Mouse (Mus musculus): ENCODE results near the gene Tcam1.

Tcam1 gene

DNA sequence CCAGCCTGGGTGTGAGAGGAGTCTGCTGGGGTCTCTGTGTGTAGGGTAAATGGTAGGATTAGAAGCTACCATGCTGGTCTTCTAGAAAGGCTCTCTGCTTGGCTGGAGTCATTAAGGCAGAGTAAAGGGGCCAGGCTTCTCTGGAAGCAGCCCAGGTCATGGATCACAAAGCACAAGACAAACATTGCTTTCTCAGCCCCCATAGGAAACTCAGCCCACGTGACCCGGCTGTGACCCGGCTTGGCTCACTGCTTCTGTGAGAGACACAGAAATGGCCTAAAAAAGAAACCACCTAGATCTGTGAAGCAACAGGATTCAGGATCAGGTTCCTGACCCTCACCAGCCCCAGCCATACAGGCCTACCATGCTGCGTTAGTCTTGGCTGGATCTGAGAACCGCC, 48.4 kb downstream of the Tcam1 start:
- DNase-seq, result peak; percentile 61

DNA sequence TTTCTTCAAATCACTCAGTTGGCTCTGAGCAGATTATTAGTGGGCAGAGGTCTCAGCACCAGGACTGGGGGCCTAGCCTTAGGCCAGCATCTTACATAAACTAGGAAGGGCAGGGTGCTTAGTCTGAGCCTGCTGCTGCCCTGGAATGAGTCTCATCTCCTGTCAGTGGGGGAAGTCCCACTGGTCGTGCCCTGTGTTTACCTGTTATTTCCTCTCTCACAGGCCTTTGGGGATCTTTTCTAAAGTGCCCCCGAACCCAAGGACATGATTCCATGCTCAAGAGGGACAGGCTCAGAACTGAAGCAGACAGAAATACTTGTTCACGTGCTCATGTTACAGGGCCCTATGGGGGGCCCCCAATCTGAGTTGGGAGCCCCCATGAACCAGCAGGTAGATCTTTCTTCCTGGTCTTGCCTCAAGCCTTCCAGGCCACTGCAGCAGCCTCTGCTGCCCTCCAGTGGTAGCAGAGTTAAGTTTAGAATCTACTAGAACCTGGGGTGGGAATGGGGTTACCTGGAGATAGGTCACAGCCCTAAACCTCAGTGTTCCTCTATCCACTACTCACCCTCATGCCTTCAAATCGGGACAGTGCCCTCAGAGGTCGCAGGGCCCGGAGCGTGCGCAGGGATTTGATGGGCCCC, 49.2 kb downstream of the Tcam1 start:
- peak; percentile 79 for DNase-seq

DNA sequence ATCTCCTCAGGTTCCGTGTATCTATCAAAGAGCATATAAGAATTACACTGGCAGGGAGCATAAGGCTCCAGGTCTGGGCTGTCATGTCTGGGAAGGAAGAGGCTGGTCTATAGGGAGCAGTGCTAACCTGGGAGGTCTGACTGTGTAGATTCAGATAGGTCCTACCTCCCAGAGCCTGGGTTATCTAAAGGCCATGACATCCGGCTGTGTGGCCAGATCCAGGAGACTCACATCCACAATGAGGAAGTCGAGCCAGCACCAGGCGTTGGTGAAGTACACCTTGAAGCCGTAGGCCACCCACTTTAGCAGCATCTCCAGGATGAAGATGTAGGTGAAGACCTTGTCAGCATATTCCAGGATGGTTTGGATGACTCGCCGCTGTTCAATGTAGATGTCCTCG, 50.0 kb downstream of the Tcam1 start:
- DNase-seq, result no peak

DNA sequence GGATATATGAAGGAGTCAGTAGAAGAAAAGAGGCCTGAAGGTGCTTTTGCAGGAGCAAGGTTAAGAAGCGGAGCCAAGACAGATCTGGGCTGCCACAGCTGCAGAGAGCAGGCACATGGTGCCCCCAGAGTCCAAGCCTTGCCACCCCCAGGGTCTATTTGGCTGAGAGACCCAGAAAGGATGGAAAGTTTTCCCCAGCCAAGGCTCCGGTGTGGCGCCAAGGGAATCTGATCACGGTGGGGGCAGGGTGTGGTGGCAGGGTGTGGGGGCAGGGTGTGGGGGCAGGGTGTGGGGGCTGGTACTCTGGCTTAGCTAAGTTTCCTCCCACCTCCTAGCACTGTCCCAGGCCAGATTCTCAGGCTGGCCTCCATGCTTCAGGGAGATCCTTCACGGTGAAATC, 52.0 kb downstream of the Tcam1 start:
- no peak for DNase-seq

DNA sequence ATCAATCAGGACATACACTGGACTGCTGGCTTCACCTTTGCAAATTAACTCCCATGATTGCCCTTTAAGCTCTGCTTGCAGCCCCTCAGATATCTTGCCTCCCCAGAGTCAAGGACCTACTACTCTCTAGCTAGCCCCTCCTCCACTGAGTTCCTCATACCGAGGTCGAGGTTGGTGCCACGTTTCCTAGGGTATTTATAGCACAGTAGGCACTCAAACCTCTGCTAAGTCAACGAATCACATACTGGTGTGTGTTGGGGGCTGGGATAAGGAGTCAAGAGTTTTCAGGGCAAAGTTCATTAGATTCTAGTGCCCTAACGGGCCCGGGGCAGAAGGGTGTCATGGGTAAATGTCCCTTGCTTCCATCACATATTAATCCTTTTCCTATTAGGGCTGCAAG, 52.7 kb downstream of the Tcam1 start:
- DNase-seq, result no peak

DNA sequence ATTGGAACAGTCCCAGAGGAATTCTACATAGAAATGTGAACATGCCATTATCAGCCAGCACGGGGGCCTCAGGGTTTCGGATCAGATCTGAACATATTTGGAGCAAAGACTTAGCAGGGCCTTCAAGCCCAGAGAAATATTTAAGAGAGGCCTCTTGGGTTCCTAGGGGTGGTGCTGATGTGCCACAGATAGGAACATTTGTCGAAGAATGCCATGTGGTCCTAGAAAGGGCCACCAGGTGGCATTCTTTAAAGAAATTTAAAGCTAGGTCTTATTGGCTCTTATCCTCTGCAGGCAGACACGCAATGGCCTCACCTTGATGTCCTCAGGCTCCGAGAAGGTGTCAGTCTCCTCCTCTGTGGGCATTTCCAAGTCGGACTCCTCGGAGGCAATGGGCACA, 53.2 kb downstream of the Tcam1 start:
- peak; percentile 26 for DNase-seq

DNA sequence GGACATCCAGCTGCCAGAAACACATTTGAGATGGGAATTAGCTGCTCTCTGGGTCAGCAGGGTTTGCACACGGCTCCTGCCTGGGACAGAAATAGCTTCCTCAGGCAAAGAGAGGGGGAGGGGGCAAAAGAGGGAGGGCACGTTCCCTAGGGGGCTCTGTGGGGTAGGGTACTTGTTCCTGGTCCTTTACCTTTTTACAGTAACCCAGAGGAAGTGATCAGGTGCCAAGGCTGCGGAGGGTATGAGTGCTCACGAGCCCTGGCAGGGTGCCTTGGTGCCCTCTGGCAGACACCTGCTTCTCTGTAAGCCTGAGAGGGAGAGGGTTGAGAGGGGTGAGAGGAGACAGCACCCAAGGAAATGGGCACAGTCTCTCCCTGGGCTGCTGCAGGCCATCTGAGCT, 56.0 kb downstream of the Tcam1 start:
- DNase-seq, result no peak

DNA sequence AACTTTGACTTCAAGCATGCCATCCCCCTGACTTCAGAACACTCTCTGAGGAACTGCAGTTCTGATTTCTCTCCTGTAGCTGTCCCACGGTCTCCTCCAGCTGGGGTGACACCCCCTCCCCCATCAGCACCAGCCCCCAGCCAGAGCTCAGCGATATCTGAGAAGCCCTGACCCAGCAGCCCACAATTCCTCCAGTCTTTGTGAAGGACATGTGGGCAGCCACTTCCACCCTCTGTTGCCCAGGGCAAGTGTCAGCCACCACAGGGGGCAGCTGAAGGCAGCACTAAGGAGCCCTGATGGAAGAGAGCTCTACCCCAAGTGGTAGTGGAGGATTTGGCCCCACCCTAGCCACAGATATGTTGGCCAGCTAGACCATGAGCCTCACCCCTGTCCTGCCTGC, 57.6 kb downstream of the Tcam1 start:
- DNase-seq, result no peak

DNA sequence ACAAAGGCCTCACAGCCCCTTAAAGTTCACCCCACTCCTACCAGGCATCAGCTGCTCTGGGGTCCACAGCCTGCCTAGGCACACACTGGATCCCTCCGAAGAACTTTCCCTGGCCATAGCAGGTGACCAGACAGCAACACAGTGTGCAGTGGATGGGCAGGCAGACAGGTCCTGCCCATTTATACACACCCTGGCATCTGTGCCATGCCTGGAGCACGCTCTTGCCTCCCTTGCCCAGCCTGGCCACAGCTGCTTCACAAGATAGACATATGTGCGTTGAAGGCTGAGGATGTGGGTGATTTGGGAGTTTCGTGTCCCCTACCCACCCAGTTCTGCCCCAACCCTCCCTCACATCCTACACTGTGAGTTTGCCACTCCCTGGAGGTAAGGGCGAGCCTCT, 61.6 kb downstream of the Tcam1 start:
- DNase-seq, result no peak
